Mouse (Mus musculus) lung, embryonic 16.5 days (tissue): Measurements from ENCODE around the gene Nme4. TPM values are rescaled to one million over a fixed set of nuclear protein-coding genes. Genes with fewer than 3 reads are reported as not detected.
A peak's percentile ranks its signal among the peaks of the same experiment; 100 is the strongest.

Experiments
- ATAC-seq: fragments of 200-750 bp; cut with Nextera tagmentation; 2 replicates; pipeline ENCODE4 v1.8.0; 2017; ENCODE audit warnings: low read depth, mild to moderate bottlenecking, moderate library complexity
- H3K27ac ChIP-seq: fragments of 300-500 bp; sonication (generic); 2 replicates; pipeline ENCODE4 v1.5.1; 2014; ENCODE audit warnings: mild to moderate bottlenecking, control low read depth, low read length
- H3K27me3 ChIP-seq: fragments of 300-500 bp; sonication (generic); 2 replicates; pipeline ENCODE4 v1.6.1; 2014; ENCODE audit warnings: low read depth, low read length, mixed read lengths; ENCODE audit not compliant: control insufficient read depth, insufficient read depth
- H3K36me3 ChIP-seq: fragments of 300-500 bp; sonication (generic); 2 replicates; pipeline ENCODE4 v1.6.1; 2014; ENCODE audit warnings: low read length; ENCODE audit not compliant: control insufficient read depth, insufficient read depth
- H3K4me1 ChIP-seq: fragments of 300-500 bp; sonication (generic); replicated peaks from 2 replicates; pipeline ENCODE4 v1.6.1; 2014; ENCODE audit warnings: low read length, mixed read lengths; ENCODE audit not compliant: control insufficient read depth, insufficient read depth
- H3K4me2 ChIP-seq: fragments of 300-500 bp; sonication (generic); 2 replicates; pipeline ENCODE4 v1.6.1; 2014; ENCODE audit warnings: low read depth, low read length, control low read depth
- H3K4me3 ChIP-seq: fragments of 300-500 bp; sonication (generic); 2 replicates; pipeline ENCODE4 v1.5.1; 2014; ENCODE audit warnings: mild to moderate bottlenecking, low read length, control low read depth
- H3K9ac ChIP-seq: fragments of 300-500 bp; sonication (generic); 2 replicates; pipeline ENCODE4 v1.6.1; 2014; ENCODE audit warnings: low read length, control low read depth
- H3K9me3 ChIP-seq: fragments of 300-500 bp; sonication (generic); 2 replicates; pipeline ENCODE4 v1.6.1; 2016; ENCODE audit warnings: low read length; ENCODE audit not compliant: control insufficient read depth
- WGBS: fragments of 180-500 bp; shearing (Covaris S2); extraction: QIAGEN DNeasy Blood & Tissue Kit; methylation state at CpG from one replicate; pipeline ENCODE4 v1.1.7; 2014; 5-methylcytosine and 5-hydroxymethylcytosine counted together
- polyA plus RNA-seq: library from polyadenylated mRNA; unstranded; fragments of >200 nt; fragmentation: Nextera tagmentation; extraction: Ambion mirVana; gene quantifications from 2 replicates; pipeline ENCODE4 v1.2.1, GENCODE M21; 2015

Nme4 gene
- polyA plus RNA-seq, 1 experiment from 2014 or later, result 68.3 TPM

DNA sequence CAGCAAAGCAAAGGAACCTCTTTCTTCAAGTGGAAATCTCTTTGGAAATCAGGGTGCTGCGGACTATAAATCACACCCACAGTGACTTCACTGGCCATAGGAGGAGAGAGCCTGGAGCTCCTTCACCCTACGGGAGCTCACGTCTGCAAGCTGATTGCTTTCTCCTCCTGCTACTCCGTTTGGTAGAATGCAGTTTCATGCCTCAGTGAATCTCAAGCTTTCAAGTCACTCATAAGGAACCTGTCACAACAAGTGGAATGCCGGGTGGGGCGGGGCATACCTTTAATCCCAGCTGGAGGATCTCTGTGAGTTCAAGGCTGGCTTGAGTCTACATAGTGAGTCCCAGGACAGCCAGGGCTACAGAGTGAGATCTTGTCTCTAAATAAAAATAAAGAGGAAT lies 40.2 kb downstream of the Nme4 start:
- 75% methylated on average over 6 of the region's 6 CpGs for WGBS
- H3K4me2 ChIP-seq, result no peak overlapping the region
- H3K9ac ChIP-seq, result no peak overlapping the region
- H3K4me3 ChIP-seq, result no peak overlapping the region
- H3K9me3 ChIP-seq, result no peaks in the 10 kb centered on the region
- ATAC-seq, result no peak
- H3K36me3 ChIP-seq, result peaks cover 4% of the 10 kb centered on the region; the same call in 1 of the 2 replicates
- no peak overlapping the region for H3K27ac ChIP-seq
- H3K4me1 ChIP-seq, result no peaks in the 10 kb centered on the region
- no peaks in the 10 kb centered on the region for H3K27me3 ChIP-seq

GRCm38 (mm10) chr17:26054133-26054845 lies 41.1 kb downstream of the Nme4 start:
- 0 out of 2 replicates have a peak overlapping the region, but pooled peaks have one; percentile 5 for H3K9ac ChIP-seq
- H3K27ac ChIP-seq, result no peak overlapping the region
- no peaks in the 10 kb centered on the region for H3K27me3 ChIP-seq
- no peak for ATAC-seq
- no peak overlapping the region for H3K4me3 ChIP-seq
- no peaks in the 10 kb centered on the region for H3K9me3 ChIP-seq
- H3K36me3 ChIP-seq, result peaks cover 4% of the 10 kb centered on the region; the same call in 1 of the 2 replicates
- 69% methylated on average over 17 of the region's 17 CpGs for WGBS
- no peaks in the 10 kb centered on the region for H3K4me1 ChIP-seq
- no peak overlapping the region for H3K4me2 ChIP-seq

- WGBS, result 59% methylated on average over 4 of the region's 4 CpGs
These were observed 42.7 kb downstream of the Nme4 start for GRCm38 (mm10) chr17:26052706-26053105.

GRCm38 (mm10) chr17:26052074-26052473 lies 43.3 kb downstream of the Nme4 start:
- Histone ChIP-seq H3K4me2 (no peak overlapping the region), H3K4me3 (no peak overlapping the region), H3K27ac (no peak overlapping the region), H3K4me1 (no peaks in the 10 kb centered on the region), H3K36me3 (no peaks in the 10 kb centered on the region), H3K9me3 (no peaks in the 10 kb centered on the region), H3K27me3 (no peaks in the 10 kb centered on the region), H3K9ac (no peak overlapping the region)
- 75% methylated on average over 4 of the region's 4 CpGs for WGBS
- no peak for ATAC-seq

More at GRCm38 (mm10) chr17:26052706-26053105, 42.7 kb downstream of the Nme4 start:
- no peak overlapping the region for H3K4me3 ChIP-seq
- H3K9me3 ChIP-seq, result no peaks in the 10 kb centered on the region
- no peak for ATAC-seq
- H3K4me2 ChIP-seq, result no peak overlapping the region
- no peaks in the 10 kb centered on the region for H3K27me3 ChIP-seq
- H3K27ac ChIP-seq, result no peak overlapping the region
- no peak overlapping the region for H3K9ac ChIP-seq
- H3K36me3 ChIP-seq, result no peaks in the 10 kb centered on the region
- no peaks in the 10 kb centered on the region for H3K4me1 ChIP-seq

- 81% methylated on average over 8 of the region's 8 CpGs for WGBS
- no peaks in the 10 kb centered on the region for H3K36me3 ChIP-seq
- H3K4me3 ChIP-seq, result no peak overlapping the region
- no peak overlapping the region for H3K4me2 ChIP-seq
- peaks cover 15% of the 10 kb centered on the region for H3K4me1 ChIP-seq
- no peaks in the 10 kb centered on the region for H3K9me3 ChIP-seq
- no peaks in the 10 kb centered on the region for H3K27me3 ChIP-seq
- no peak for ATAC-seq
- H3K9ac ChIP-seq, result no peak overlapping the region
- H3K27ac ChIP-seq, result no peak overlapping the region
These were observed 47.3 kb downstream of the Nme4 start for GRCm38 (mm10) chr17:26048118-26048517.

GRCm38 (mm10) chr17:26046253-26046997 lies 49.0 kb downstream of the Nme4 start:
- peak overlapping the region; percentile 39; the same call in 1 of the 2 replicates for H3K27ac ChIP-seq
- H3K27me3 ChIP-seq, result no peaks in the 10 kb centered on the region
- peak overlapping the region; percentile 20; the same call in 1 of the 2 replicates for H3K9ac ChIP-seq

DNA sequence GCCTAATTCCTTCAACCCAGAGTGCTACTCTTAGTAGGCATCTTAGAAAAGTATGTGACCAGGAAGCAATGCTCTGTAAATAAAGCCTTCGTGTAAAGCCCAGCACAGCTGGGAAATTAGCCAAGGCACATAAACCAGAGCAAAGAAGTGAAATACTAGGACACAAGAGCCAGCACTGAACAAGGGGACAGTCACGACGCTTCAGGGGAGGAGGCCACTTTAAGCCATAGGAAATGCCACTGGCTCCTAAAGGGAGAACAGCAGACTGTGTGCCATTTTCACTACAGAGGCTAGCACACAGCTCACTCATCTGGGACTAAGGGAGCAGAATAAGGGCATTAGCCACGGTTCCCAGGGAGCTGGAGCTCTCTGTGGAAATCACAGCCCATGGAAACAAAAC lies 50.1 kb downstream of the Nme4 start:
- peaks cover 18% of the 10 kb centered on the region for H3K4me1 ChIP-seq
- WGBS, result 41% methylated on average over 4 of the region's 4 CpGs

More at GRCm38 (mm10) chr17:26046253-26046997, 49.0 kb downstream of the Nme4 start:
- Histone ChIP-seq H3K4me2 (no peak overlapping the region), H3K4me3 (no peak overlapping the region), H3K36me3 (no peaks in the 10 kb centered on the region), H3K4me1 (peaks cover 18% of the 10 kb centered on the region), H3K9me3 (no peaks in the 10 kb centered on the region)
- 50% methylated on average over 10 of the region's 10 CpGs for WGBS
- peak; percentile 46; the same call in 1 of the 2 replicates for ATAC-seq

DNA sequence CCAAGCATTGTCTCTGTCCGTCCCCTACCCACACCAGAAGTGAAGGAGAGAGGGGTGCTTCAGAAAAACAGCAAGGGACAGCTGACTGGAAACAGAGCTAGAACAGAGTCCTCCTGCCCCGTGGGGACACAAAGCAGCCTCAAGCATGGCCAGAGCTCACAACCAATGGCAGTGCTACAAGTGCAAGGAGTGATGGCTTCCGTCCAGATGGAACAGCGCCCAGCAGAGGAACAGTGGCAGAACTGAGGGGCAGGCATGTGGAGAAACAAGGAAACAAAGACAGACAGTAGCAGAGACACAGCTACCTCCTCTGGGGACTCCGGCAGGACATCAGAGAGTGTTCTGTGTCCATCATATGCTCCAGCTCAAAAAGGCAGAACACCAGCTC lies 52.2 kb downstream of the Nme4 start:
- Histone ChIP-seq H3K27me3 (no peaks in the 10 kb centered on the region), H3K4me1 (peaks cover 18% of the 10 kb centered on the region), H3K4me2 (no peak overlapping the region), H3K27ac (peak overlapping the region; percentile 44; the same call in 1 of the 2 replicates), H3K9me3 (no peaks in the 10 kb centered on the region), H3K4me3 (no peak overlapping the region), H3K9ac (no peak overlapping the region), H3K36me3 (no peaks in the 10 kb centered on the region)
- 49% methylated on average over 5 of the region's 5 CpGs for WGBS
- peak; percentile 72; the same call in 1 of the 2 replicates for ATAC-seq

More for the DNA sequence above, 50.1 kb downstream of the Nme4 start:
- peak overlapping the region; percentile 55 for H3K27ac ChIP-seq
- H3K36me3 ChIP-seq, result no peaks in the 10 kb centered on the region
- no peak overlapping the region for H3K4me2 ChIP-seq
- no peaks in the 10 kb centered on the region for H3K9me3 ChIP-seq
- no peaks in the 10 kb centered on the region for H3K27me3 ChIP-seq
- H3K4me3 ChIP-seq, result no peak overlapping the region
- H3K9ac ChIP-seq, result no peak overlapping the region
- peak; percentile 62 for ATAC-seq

DNA sequence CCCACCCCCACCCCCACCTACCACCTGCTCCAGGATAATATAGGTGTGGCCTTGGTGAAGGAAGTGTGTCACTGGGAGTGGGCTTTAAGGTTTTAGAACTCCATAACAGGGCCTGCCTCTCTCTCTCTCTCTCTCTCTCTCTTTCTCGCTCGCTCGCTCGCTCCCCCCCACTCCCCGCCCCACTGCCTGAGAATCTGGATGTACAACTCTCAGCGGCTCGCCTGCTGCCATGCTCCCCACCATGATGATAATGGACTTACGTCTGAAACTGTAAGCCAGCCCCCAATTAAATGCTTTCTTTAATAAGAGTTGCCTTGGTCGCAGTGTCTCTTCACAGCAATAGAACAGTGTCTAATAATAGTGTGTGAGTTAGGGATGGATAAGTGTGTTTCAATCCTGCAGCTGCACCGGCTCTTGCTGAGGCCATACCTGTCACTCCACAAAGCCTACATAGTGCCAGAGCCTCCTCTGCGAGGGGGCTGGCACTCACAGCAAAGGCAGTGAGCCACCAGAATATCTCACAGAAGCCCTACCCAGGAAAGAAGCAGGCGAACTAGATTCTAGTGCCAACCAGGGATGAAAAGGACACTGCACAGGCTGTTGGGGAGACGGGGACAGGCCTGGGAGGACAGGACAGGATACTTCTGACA lies 52.7 kb downstream of the Nme4 start:
- no peak for ATAC-seq
- WGBS, result 83% methylated on average over 13 of the region's 13 CpGs
- H3K36me3 ChIP-seq, result no peaks in the 10 kb centered on the region
- H3K27ac ChIP-seq, result peak overlapping the region; percentile 44; the same call in 1 of the 2 replicates
- H3K4me1 ChIP-seq, result peaks cover 18% of the 10 kb centered on the region
- no peak overlapping the region for H3K4me3 ChIP-seq
- no peaks in the 10 kb centered on the region for H3K27me3 ChIP-seq
- H3K9me3 ChIP-seq, result no peaks in the 10 kb centered on the region
- no peak overlapping the region for H3K9ac ChIP-seq
- no peak overlapping the region for H3K4me2 ChIP-seq
